Mouse (Mus musculus) small intestine, adult 2 months (tissue): ENCODE results near the gene Sox6.

Source experiments
- CTCF ChIP-seq: fragments of 200-500 bp; IDR thresholded peaks from 2 replicates; pipeline ENCODE4 v1.5.1; 2012; ENCODE audit warnings: low read depth, mild to moderate bottlenecking, control low read depth, inconsistent platforms, low read length, moderate library complexity, mixed read lengths; ENCODE audit not compliant: insufficient replicate concordance, insufficient read length; ENCODE audit errors: extremely low read depth
- POLR2A ChIP-seq: fragments of 200-500 bp; IDR thresholded peaks from 2 replicates; pipeline ENCODE4 v1.6.1; 2012; ENCODE audit warnings: low read depth, mild to moderate bottlenecking, control low read depth, inconsistent platforms, low read length, moderate library complexity

GRCm38 (mm10) chr7:115604883-115605282 lies 433.7 kb downstream of the Sox6 start:
- TF ChIP-seq POLR2A = no peak
- TF ChIP-seq CTCF = no peak
